Mouse (Mus musculus) Patski (cell line): ENCODE measurements around the gene Cxcr4. TPM values are rescaled to one million over a fixed set of nuclear protein-coding genes. Genes with fewer than 3 reads are reported as not detected.

Source experiments
- ATAC-seq: fragments of 100-300 bp; one replicate; pipeline ENCODE4 v1.8.0; 2021
- CTCF ChIA-PET: fragments of 350-600 bp; sonication (Branson Sonifier 250); formaldehyde crosslinking; loops from one replicate; lab custom pipeline; 2022; ENCODE audit warnings: inconsistent platforms; lab: Charles Lee
- POLR2A ChIA-PET: fragments of 350-600 bp; sonication (Branson Sonifier 250); formaldehyde crosslinking; loops from one replicate; lab custom pipeline; 2022; ENCODE audit warnings: antibody characterized with exemption, inconsistent platforms; lab: Charles Lee
- DNase-seq: peaks from one replicate; pipeline ENCODE4 v3.0.0-alpha.2; 2011; ENCODE audit warnings: low read depth, low spot score
- H3K27me3 ChIP-seq: fragments of 371-371 bp; one replicate; pipeline ENCODE4 v1.5.1; 2021
- CTCF ChIP-seq: fragments of 100-300 bp; IDR thresholded peaks from one replicate; pipeline ENCODE4 v1.5.1; 2021
- in situ Hi-C: fragments of 300-500 bp; cut with MboI; formaldehyde crosslinking; loops from 3 replicates; pipeline ENCODE4 v1.11.1; 2018; ENCODE audit warnings: low pct_unique_long_range_greater_than_20kb, mixed read lengths
- polyA plus RNA-seq: library from polyadenylated mRNA; unstranded; gene quantifications from one replicate; pipeline ENCODE4 v1.2.3, GENCODE M21; 2021

Gene Cxcr4
- polyA plus RNA-seq, 1 experiment from 2014 or later: 3.2 TPM

GRCm38 (mm10) chr1:128617654-128618310 is 25.7 kb upstream of the Cxcr4 start:
- CTCF ChIA-PET: no interaction called here
- H3K27me3 ChIP-seq: no peaks in the 10 kb centered on the region
- ATAC-seq (no peak), DNase-seq (no peak)
- POLR2A ChIA-PET: no interaction called here
- in situ Hi-C loops: no loop called here
- TF ChIP-seq CTCF: no peak

DNA sequence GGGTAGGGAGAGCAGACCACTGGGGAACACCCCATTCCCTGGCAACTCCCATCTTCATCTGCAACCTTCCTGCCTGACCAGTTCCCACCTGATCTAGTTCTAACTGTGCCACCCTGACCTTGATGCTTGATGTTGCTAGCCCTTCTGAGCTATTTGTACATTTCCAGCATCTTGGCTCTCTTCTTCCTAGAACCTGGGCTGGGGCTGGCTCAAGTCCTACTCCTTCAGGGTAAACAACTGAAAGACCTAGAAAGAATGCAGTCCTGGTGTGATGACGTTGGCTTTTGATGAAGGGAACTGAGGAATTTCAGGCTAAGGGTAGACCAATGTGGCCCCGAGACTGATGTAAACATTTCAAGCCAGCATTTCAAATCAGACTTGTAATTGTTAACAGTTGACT is 24.5 kb upstream of the Cxcr4 start:
- ChIA-PET POLR2A (no interaction called here), CTCF (interaction anchor here (1.2 kb wide), 1 partner anchor 11 kb away, joined by 3 read pairs; no protein-coding TSS in a partner anchor)
- no peak for TF ChIP-seq CTCF
- H3K27me3 ChIP-seq: no peaks in the 10 kb centered on the region
- ATAC-seq (no peak), DNase-seq (no peak)
- in situ Hi-C loops: no loop called here

DNA sequence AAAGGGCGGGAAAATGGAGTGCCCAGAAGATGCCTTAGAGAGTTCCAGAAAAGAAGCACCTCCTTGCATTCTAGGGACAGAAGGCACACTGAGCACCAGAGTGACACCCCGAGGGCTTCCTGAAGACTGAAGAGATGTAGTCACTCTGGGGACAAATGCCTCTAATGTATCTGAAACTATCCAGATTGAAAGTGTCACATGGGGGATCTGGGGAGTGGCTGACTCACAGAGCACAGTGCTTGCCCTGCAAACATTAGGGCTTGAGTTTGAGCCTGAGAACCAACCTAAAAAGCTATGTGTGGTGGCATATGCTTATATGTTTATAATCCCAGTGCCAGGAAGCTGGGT is 23.3 kb upstream of the Cxcr4 start:
- H3K27me3 ChIP-seq: no peaks in the 10 kb centered on the region
- TF ChIP-seq CTCF: no peak
- in situ Hi-C loops: no loop called here
- ATAC-seq (peak; percentile 26), DNase-seq (no peak)
- POLR2A ChIA-PET: interaction anchor here (0.5 to 1.0 kb wide), 2 partner anchors 8 to 14 kb away, joined by 3 to 4 read pairs; no protein-coding TSS in a partner anchor
- CTCF ChIA-PET: no interaction called here

GRCm38 (mm10) chr1:128614653-128615458 is 22.8 kb upstream of the Cxcr4 start:
- peak; percentile 62 for ATAC-seq

DNA sequence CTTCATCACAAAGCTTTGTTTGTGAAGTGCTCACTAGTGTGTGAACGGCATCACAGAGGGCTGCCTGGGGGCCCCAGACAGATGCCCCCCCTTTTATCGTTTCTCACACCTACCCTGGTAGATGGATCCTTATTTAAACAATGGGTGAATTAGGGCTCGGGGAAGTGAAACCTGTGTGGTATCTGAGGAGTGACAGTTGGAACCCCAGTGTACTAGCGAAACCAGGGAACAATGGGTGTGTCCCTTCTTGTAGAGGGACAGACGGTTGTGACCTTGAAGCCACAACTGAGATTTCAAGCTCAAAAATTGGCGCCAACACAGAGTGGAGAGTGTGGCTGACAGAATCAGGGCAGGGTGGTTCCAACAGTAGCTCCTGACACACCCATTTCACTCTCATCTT is 16.0 kb upstream of the Cxcr4 start:
- in situ Hi-C loops: no loop called here
- ChIA-PET POLR2A (no interaction called here), CTCF (no interaction called here)
- DNase-seq (no peak), ATAC-seq (no peak)
- no peaks in the 10 kb centered on the region for H3K27me3 ChIP-seq
- no peak for TF ChIP-seq CTCF

More at GRCm38 (mm10) chr1:128614653-128615458, 22.8 kb upstream of the Cxcr4 start:
- ChIA-PET POLR2A (interaction anchor here (0.5 to 1.0 kb wide), 2 partner anchors 9 to 27 kb away, joined by 4 read pairs; no protein-coding TSS in a partner anchor), CTCF (no interaction called here)
- no peaks in the 10 kb centered on the region for H3K27me3 ChIP-seq
- in situ Hi-C loops: no loop called here
- no peak for TF ChIP-seq CTCF
- DNase-seq: peak; percentile 57

- ATAC-seq: no peak
- no peak for DNase-seq
- in situ Hi-C loops: no loop called here
- TF ChIP-seq CTCF: no peak
- ChIA-PET CTCF (no interaction called here), POLR2A (no interaction called here)
- H3K27me3 ChIP-seq: no peaks in the 10 kb centered on the region
Observed at GRCm38 (mm10) chr1:128607423-128607822, 15.3 kb upstream of the Cxcr4 start.

DNA sequence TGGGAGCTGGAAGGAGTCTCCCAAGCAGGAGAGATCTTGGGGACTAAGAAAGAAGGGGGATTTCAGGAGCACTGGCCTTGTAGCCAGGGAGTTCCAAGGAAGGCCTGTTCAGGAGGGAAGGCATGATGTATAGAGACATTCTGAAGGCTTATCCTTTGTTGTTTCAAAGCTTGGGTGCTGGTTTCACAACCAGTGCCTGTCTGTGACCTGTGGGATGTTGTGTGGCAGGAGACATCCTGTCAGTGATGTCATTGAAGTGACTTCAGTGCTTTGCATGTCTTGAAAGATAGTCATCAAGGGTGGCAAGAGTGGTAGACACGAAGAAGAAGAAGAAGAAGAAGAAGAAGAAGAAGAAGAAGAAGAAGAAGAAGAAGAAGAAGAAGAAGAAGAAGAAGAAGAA is 13.7 kb upstream of the Cxcr4 start:
- no peak for TF ChIP-seq CTCF
- ATAC-seq: no peak
- H3K27me3 ChIP-seq: no peaks in the 10 kb centered on the region
- in situ Hi-C loops: no loop called here
- DNase-seq: no peak
- CTCF ChIA-PET: interaction anchor here (0.7 kb wide), 1 partner anchor 11 kb away, joined by 3 read pairs; no protein-coding TSS in a partner anchor
- POLR2A ChIA-PET: interaction anchor here (1.0 kb wide), 1 partner anchor 10 kb away, joined by 3 read pairs; no protein-coding TSS in a partner anchor

- CTCF ChIA-PET: interaction anchor here (0.5 kb wide), 1 partner anchor 205 kb away, joined by 3 read pairs; no protein-coding TSS in a partner anchor
- no peak for TF ChIP-seq CTCF
- no peak for ATAC-seq
Observed at GRCm38 (mm10) chr1:128602688-128603385, 10.7 kb upstream of the Cxcr4 start.

GRCm38 (mm10) chr1:128602018-128602687 is 10.1 kb upstream of the Cxcr4 start:
- ChIA-PET CTCF (no interaction called here), POLR2A (interaction anchor here (0.5 kb wide), 1 partner anchor 12 kb away, joined by 3 read pairs; no protein-coding TSS in a partner anchor)
- DNase-seq (no peak), ATAC-seq (no peak)
- in situ Hi-C loops: no loop called here
- TF ChIP-seq CTCF: no peak
- no peaks in the 10 kb centered on the region for H3K27me3 ChIP-seq

More at GRCm38 (mm10) chr1:128602688-128603385, 10.7 kb upstream of the Cxcr4 start:
- DNase-seq: no peak
- no peaks in the 10 kb centered on the region for H3K27me3 ChIP-seq
- POLR2A ChIA-PET: interaction anchor here (0.5 kb wide), 1 partner anchor 11 kb away, joined by 3 read pairs; no protein-coding TSS in a partner anchor
- in situ Hi-C loops: no loop called here

DNA sequence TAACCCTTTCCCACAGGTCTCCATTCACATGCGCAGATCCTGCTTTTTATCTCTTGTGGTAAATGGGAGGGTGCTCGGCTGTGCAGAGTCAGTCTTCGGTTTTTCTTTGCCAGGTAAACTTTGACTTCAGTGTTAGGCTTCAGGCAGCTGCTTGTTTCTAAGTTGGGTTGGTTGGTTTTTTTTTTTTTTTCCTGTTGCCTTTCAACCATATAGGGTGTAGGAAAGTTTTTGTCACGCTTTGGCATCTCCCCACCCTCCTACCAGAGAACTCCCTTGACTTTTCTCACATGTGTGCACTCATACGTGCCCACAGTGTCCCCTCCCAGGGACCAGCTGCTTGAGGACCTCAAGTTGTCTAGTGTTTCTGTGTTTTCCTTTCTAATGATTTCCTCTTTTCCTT is 9.2 kb upstream of the Cxcr4 start:
- in situ Hi-C loops: no loop called here
- CTCF ChIA-PET: no interaction called here
- DNase-seq (no peak), ATAC-seq (no peak)
- POLR2A ChIA-PET: no interaction called here
- H3K27me3 ChIP-seq: no peaks in the 10 kb centered on the region
- no peak for TF ChIP-seq CTCF
